Mouse (Mus musculus): ENCODE data around the gene Kctd2.

- TF ChIP-seq ZMIZ1 (IDR thresholded peaks at IDR 0.05; ENCODE audit: low read depth, low read length): no peak
- TF ChIP-seq EP300 (IDR thresholded peaks at IDR 0.05; ENCODE audit: low read length): no peak
- no peak for TF ChIP-seq ETS1 (conservative IDR thresholded peaks at IDR 0.05; ENCODE audit: low read depth, low read length)
- TF ChIP-seq CTCF (conservative IDR thresholded peaks at IDR 0.05 in 1 of 2, IDR thresholded peaks at IDR 0.05 in 1 of 2; ENCODE audit: low read depth in 2 of 2, low read length in 2 of 2): peak in 1 of 2 experiments; percentile 23; a peak in 2 of 4 replicates
- TF ChIP-seq POLR2AphosphoS2 (IDR thresholded peaks at IDR 0.05; ENCODE audit: low read depth, low read length): no peak
- TF ChIP-seq TBP (conservative IDR thresholded peaks at IDR 0.05; ENCODE audit: low read depth, low read length): no peak
- no peak for TF ChIP-seq POLR2A (IDR thresholded peaks at IDR 0.05; ENCODE audit: low read depth, low read length)
- TF ChIP-seq ZNF384 (IDR thresholded peaks at IDR 0.05; ENCODE audit: low read depth, low read length): no peak
- TF ChIP-seq ZKSCAN1 (IDR thresholded peaks at IDR 0.05; ENCODE audit: borderline replicate concordance, low read depth, low read length): no peak
- no peak for TF ChIP-seq TCF12 (IDR thresholded peaks at IDR 0.05; ENCODE audit: low read depth, low read length)
Observed at GRCm38 (mm10) chr11:115377854-115378253, 42.1 kb upstream of the Kctd2 start.

All from CH12.LX (cell line).